Mouse (Mus musculus): ENCODE results near the gene Mylk4.

DNA sequence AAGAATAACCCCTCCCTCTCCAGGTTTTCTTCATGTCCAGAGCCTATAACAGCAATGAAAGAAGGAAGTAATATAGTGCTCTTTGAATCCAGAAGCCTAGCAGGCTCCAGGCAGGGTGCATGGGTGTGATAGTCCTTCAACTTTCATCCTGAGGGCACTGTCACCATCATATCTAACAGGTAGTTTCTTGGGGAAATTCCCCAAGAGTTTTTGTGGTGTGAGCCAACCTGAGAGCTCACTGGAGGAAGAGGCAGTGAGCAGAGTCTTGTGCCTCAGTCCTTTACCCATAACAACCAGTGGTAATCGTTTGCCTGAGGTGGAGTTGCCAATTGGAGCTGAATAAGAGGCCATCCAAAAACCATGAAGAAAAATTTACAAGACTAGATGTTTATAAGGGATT lies 91.2 kb downstream of the Mylk4 start:
- no peak for TF ChIP-seq POLR2A (IDR thresholded peaks at IDR 0.05; ENCODE audit: low read depth, low read length)
- TF ChIP-seq MYC (IDR thresholded peaks at IDR 0.05; ENCODE audit: low read depth, low read length), result no peak
- TF ChIP-seq RCOR1 (conservative IDR thresholded peaks at IDR 0.05; ENCODE audit: low read depth, low read length), result no peak
- TF ChIP-seq ZC3H11A (IDR thresholded peaks at IDR 0.05; ENCODE audit: low read depth, low read length), result no peak
- TF ChIP-seq ZKSCAN1 (IDR thresholded peaks at IDR 0.05; ENCODE audit: borderline replicate concordance, low read depth, low read length), result no peak
